In the genomic region with DNA sequence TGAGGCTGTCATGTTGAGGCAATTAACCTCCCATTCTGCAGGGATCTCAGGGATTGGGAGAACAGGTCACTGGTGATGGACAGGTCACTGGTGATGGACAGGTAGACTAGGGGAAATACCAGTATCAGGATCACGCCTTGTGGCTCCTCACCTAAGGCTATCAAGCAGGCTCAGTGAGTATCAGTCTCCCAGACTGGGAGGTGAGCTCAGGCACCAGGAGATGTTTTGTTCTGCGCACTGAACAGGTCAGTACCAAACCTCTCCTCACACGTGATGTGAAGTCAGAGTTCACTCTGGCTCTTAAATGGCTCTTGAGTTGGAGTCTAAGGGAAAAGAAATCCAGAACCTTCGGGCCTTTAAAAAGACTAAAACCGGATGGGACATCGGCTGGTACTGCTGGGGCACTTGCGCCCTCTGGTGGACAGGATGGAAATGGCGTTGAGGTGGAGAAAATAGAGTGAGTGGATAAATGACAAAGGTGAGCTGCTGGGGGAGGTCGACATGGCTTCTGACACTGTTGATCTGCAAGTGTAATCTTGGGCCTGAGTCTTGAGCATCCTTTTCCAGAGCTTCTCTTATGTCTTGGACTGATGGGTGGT, we compare ENCODE assay signal across 8 mouse cellular contexts. TPM values are rescaled to one million over a fixed set of nuclear protein-coding genes. Genes with fewer than 3 reads are reported as not detected.
DNase-seq lines count a peak whose midpoint lies in the region; ATAC-seq and TF ChIP-seq lines count a peak whose summit lies in the region.

No protein-coding gene starts in this region.

- peak; percentile 100 for TF ChIP-seq CTCF in midbrain, postnatal 0 days (IDR thresholded peaks at IDR 0.05)

- ATAC-seq in kidney, embryonic 16.5 days (ENCODE audit: low FRiP score, low TSS enrichment), result no peak
- peak; percentile 31; the same call in 1 of the 2 replicates for ATAC-seq in forebrain, embryonic 16.5 days
- 0 out of 2 replicates have a peak, but pooled peaks have one; percentile 48 for ATAC-seq in hindbrain, embryonic 16.5 days
- ATAC-seq in midbrain, postnatal 0 days (ENCODE audit: low FRiP score), result 0 out of 2 replicates have a peak, but pooled peaks have one; percentile 20

- WGBS in kidney, embryonic 16.5 days, result 11% methylated on average over 9 of the region's 9 CpGs
- 13% methylated on average over 9 of the region's 9 CpGs for WGBS in forebrain, embryonic 16.5 days
- WGBS in hindbrain, embryonic 16.5 days, result 13% methylated on average over 9 of the region's 9 CpGs
- 14% methylated on average over 9 of the region's 9 CpGs for WGBS in midbrain, postnatal 0 days

- H3K4me3 ChIP-seq in kidney, embryonic 16.5 days (ENCODE audit: low read length), result no peak overlapping the region
- H3K4me3 ChIP-seq in forebrain, embryonic 16.5 days (replicated peaks; ENCODE audit: low read length), result no peak overlapping the region
- H3K4me3 ChIP-seq in hindbrain, embryonic 16.5 days (ENCODE audit: low read length), result no peak overlapping the region
- H3K4me3 ChIP-seq in midbrain, postnatal 0 days (ENCODE audit: low read depth, low read length), result no peak overlapping the region

- DNase-seq in kidney, adult 11 months, result peak; percentile 33
- peak; percentile 43 for DNase-seq in cerebellum, adult 11-12 months
- DNase-seq in left cerebral cortex, postnatal 14 days (ENCODE audit: low spot score in 2 of 2), result peak; percentile 76 to 85
- DNase-seq in midbrain, postnatal 0 days (ENCODE audit: low spot score), result peak; percentile 81
- DNase-seq in spleen, postnatal 4 days (ENCODE audit: low spot score in 2 of 2), result peak; percentile 77 to 93

- H3K9ac ChIP-seq in kidney, embryonic 16.5 days (replicated peaks; ENCODE audit: low read length), result no peak overlapping the region
- H3K9ac ChIP-seq in forebrain, embryonic 16.5 days (replicated peaks; ENCODE audit: low read depth, low read length), result no peak overlapping the region
- H3K9ac ChIP-seq in hindbrain, embryonic 16.5 days (ENCODE audit: low read depth, low read length), result no peak overlapping the region
- H3K9ac ChIP-seq in midbrain, postnatal 0 days (replicated peaks; ENCODE audit: low read length, poor library complexity, severe bottlenecking), result no peak overlapping the region

- no peak overlapping the region for H3K27ac ChIP-seq in kidney, embryonic 16.5 days (ENCODE audit: low read length)
- no peak overlapping the region for H3K27ac ChIP-seq in forebrain, embryonic 16.5 days (ENCODE audit: low read length)
- H3K27ac ChIP-seq in hindbrain, embryonic 16.5 days (ENCODE audit: low read depth, low read length), result no peak overlapping the region
- H3K27ac ChIP-seq in midbrain, postnatal 0 days (ENCODE audit: low read depth, low read length), result no peak overlapping the region

- H3K36me3 ChIP-seq in kidney, embryonic 16.5 days (ENCODE audit: insufficient read depth, low read length), result no peaks in the 10 kb centered on the region
- no peaks in the 10 kb centered on the region for H3K36me3 ChIP-seq in forebrain, embryonic 16.5 days (ENCODE audit: control insufficient read depth, insufficient read depth)
- H3K36me3 ChIP-seq in hindbrain, embryonic 16.5 days (ENCODE audit: control insufficient read depth, insufficient read depth, low read length), result no peaks in the 10 kb centered on the region
- no peaks in the 10 kb centered on the region for H3K36me3 ChIP-seq in midbrain, postnatal 0 days (ENCODE audit: insufficient read depth, low read length)

- H3K9me3 ChIP-seq in kidney, embryonic 16.5 days (ENCODE audit: low read length), result no peaks in the 10 kb centered on the region
- H3K9me3 ChIP-seq in forebrain, embryonic 16.5 days (ENCODE audit: control insufficient read depth, low read length), result no peaks in the 10 kb centered on the region
- H3K9me3 ChIP-seq in hindbrain, embryonic 16.5 days (ENCODE audit: control insufficient read depth, low read length), result no peaks in the 10 kb centered on the region
- no peaks in the 10 kb centered on the region for H3K9me3 ChIP-seq in midbrain, postnatal 0 days (ENCODE audit: low read length)

- H3K27me3 ChIP-seq in kidney, embryonic 16.5 days (ENCODE audit: insufficient read depth, low read length), result no peaks in the 10 kb centered on the region
- no peaks in the 10 kb centered on the region for H3K27me3 ChIP-seq in forebrain, embryonic 16.5 days (replicated peaks; ENCODE audit: control insufficient read depth, insufficient read depth, low read length)
- peaks cover 2% of the 10 kb centered on the region; the same call in 1 of the 2 replicates for H3K27me3 ChIP-seq in hindbrain, embryonic 16.5 days (replicated peaks; ENCODE audit: control insufficient read depth, insufficient read depth, low read length)
- no peaks in the 10 kb centered on the region for H3K27me3 ChIP-seq in midbrain, postnatal 0 days (ENCODE audit: insufficient read depth, low read length)

- H3K4me2 ChIP-seq in kidney, embryonic 16.5 days (replicated peaks; ENCODE audit: low read depth, low read length), result no peak overlapping the region
- no peak overlapping the region for H3K4me2 ChIP-seq in forebrain, embryonic 16.5 days (ENCODE audit: low read length)
- H3K4me2 ChIP-seq in hindbrain, embryonic 16.5 days (ENCODE audit: low read length), result no peak overlapping the region
- no peak overlapping the region for H3K4me2 ChIP-seq in midbrain, postnatal 0 days (ENCODE audit: low read depth, low read length, poor library complexity, severe bottlenecking)

- H3K4me1 ChIP-seq in kidney, embryonic 16.5 days (ENCODE audit: insufficient read depth, low read length), result peaks cover 7% of the 10 kb centered on the region; the same call in 1 of the 2 replicates
- H3K4me1 ChIP-seq in forebrain, embryonic 16.5 days (replicated peaks; ENCODE audit: control insufficient read depth, insufficient read depth, low read length), result peaks cover 10% of the 10 kb centered on the region
- H3K4me1 ChIP-seq in hindbrain, embryonic 16.5 days (ENCODE audit: control insufficient read depth, insufficient read depth, low read depth, low read length), result peaks cover 7% of the 10 kb centered on the region
- H3K4me1 ChIP-seq in midbrain, postnatal 0 days (ENCODE audit: insufficient read depth, low read length), result no peaks in the 10 kb centered on the region

- intact Hi-C loops in left cerebral cortex, postnatal 14 days (cut with DNase I), result loop anchor here (1.0 to 5.0 kb wide), 2 partner anchors 129 to 189 kb away; no protein-coding TSS in a partner anchor

RNA-seq across cellular contexts. Expression of gene Trp53rkb, which starts 11.3 kb away (rescaled TPM):
- 7.8 and 8.2 TPM in 2 replicates for polyA plus RNA-seq in kidney, embryonic 16.5 days (2015; fragmentation: Nextera tagmentation; extraction: Ambion mirVana)
- 8.7 and 9.0 TPM in 2 replicates for polyA plus RNA-seq in forebrain, embryonic 16.5 days (2015; fragmentation: Nextera tagmentation; extraction: Ambion mirVana)
- 7.3 and 7.8 TPM in 2 replicates for polyA plus RNA-seq in hindbrain, embryonic 16.5 days (2015; fragmentation: Nextera tagmentation; extraction: Ambion mirVana)
- total RNA-seq in left cerebral cortex, postnatal 14 days (2021), result 1 to 10 TPM; 5.7 to 9.3 TPM
- total RNA-seq in midbrain, postnatal 0 days (2014; rRNA removed), result 16.8 and 17.2 TPM in 2 replicates
- 7.5 and 8.5 TPM in 2 replicates for polyA plus RNA-seq in midbrain, postnatal 0 days (2015; fragmentation: Nextera tagmentation; extraction: Ambion mirVana)

RNA-seq across cellular contexts. Expression of gene Arfgef2, which starts 24.3 kb away (rescaled TPM):
- polyA plus RNA-seq in kidney, embryonic 16.5 days (2015; fragmentation: Nextera tagmentation; extraction: Ambion mirVana), result 4.6 and 4.9 TPM in 2 replicates
- 3.2 and 3.4 TPM in 2 replicates for polyA plus RNA-seq in forebrain, embryonic 16.5 days (2015; fragmentation: Nextera tagmentation; extraction: Ambion mirVana)
- 4.2 and 5.3 TPM in 2 replicates for polyA plus RNA-seq in hindbrain, embryonic 16.5 days (2015; fragmentation: Nextera tagmentation; extraction: Ambion mirVana)
- total RNA-seq in left cerebral cortex, postnatal 14 days (2021), result 10 to 100 TPM; 45.7 to 49.8 TPM
- 26.3 and 27.8 TPM in 2 replicates for total RNA-seq in midbrain, postnatal 0 days (2014; rRNA removed)
- 3.1 and 3.4 TPM in 2 replicates for polyA plus RNA-seq in midbrain, postnatal 0 days (2015; fragmentation: Nextera tagmentation; extraction: Ambion mirVana)

Comparison
In these comparisons a context has a peak if more than half of its experiments do, and no peak if none do; other contexts are left out.
1. DNase-seq: peak in every context shown above with its lines; median percentile 85 in spleen, postnatal 4 days; 81 in midbrain, postnatal 0 days; 80 in left cerebral cortex, postnatal 14 days; 43 in cerebellum, adult 11-12 months; 33 in kidney, adult 11 months.